Mouse (Mus musculus) limb, embryonic 11.5 days (tissue): Measurements from ENCODE around the gene Mapt. TPM values are rescaled to one million over a fixed set of nuclear protein-coding genes. Genes with fewer than 3 reads are reported as not detected.

Experiments
- ATAC-seq: fragments of 200-750 bp; cut with Nextera tagmentation; 2 replicates; pipeline ENCODE4 v1.8.0; 2017; ENCODE audit warnings: low read depth; ENCODE audit not compliant: insufficient number of reproducible peaks, low FRiP score, low TSS enrichment
- DNase-seq: peaks from one replicate; pipeline ENCODE4 v3.0.0-alpha.2; 2015; ENCODE audit warnings: low spot score
- H3K27ac ChIP-seq: fragments of 300-500 bp; sonication (generic); replicated peaks from 2 replicates; pipeline ENCODE4 v1.5.1; 2014; ENCODE audit warnings: low read depth, mild to moderate bottlenecking, low read length
- H3K27me3 ChIP-seq: fragments of 300-500 bp; sonication (generic); 2 replicates; pipeline ENCODE4 v1.6.1; 2014; ENCODE audit warnings: mild to moderate bottlenecking, low read length, mixed read lengths; ENCODE audit not compliant: control insufficient read depth, insufficient read depth
- H3K36me3 ChIP-seq: fragments of 300-500 bp; sonication (generic); 2 replicates; pipeline ENCODE4 v1.6.1; 2014; ENCODE audit warnings: mild to moderate bottlenecking, low read length, moderate library complexity, mixed read lengths; ENCODE audit not compliant: control insufficient read depth, insufficient read depth
- H3K4me1 ChIP-seq: fragments of 300-500 bp; sonication (generic); 2 replicates; pipeline ENCODE4 v1.6.1; 2014; ENCODE audit warnings: low read length, mixed read lengths; ENCODE audit not compliant: control insufficient read depth, insufficient read depth
- H3K4me2 ChIP-seq: fragments of 300-500 bp; sonication (generic); 2 replicates; pipeline ENCODE4 v1.6.1; 2014; ENCODE audit warnings: low read depth, mild to moderate bottlenecking, moderate library complexity; ENCODE audit not compliant: severe bottlenecking
- H3K4me3 ChIP-seq: fragments of 300-500 bp; sonication (generic); 2 replicates; pipeline ENCODE4 v1.5.1; 2014; ENCODE audit warnings: low read depth, low read length
- H3K9ac ChIP-seq: fragments of 300-500 bp; sonication (generic); 2 replicates; pipeline ENCODE4 v1.6.1; 2014; ENCODE audit warnings: mild to moderate bottlenecking, low read length
- H3K9me3 ChIP-seq: fragments of 300-500 bp; sonication (generic); 2 replicates; pipeline ENCODE4 v1.6.1; 2016; ENCODE audit warnings: low read length; ENCODE audit not compliant: control insufficient read depth
- WGBS: fragments of 180-500 bp; shearing (Covaris S2); extraction: QIAGEN DNeasy Blood & Tissue Kit; methylation state at CpG from one replicate; pipeline ENCODE4 v1.1.7; 2014; 5-methylcytosine and 5-hydroxymethylcytosine counted together
- polyA plus RNA-seq: library from polyadenylated mRNA; unstranded; fragments of >200 nt; fragmentation: Nextera tagmentation; extraction: Ambion mirVana; gene quantifications from 2 replicates; pipeline ENCODE4 v1.2.1, GENCODE M21; 2014

The Mapt gene
- polyA plus RNA-seq: 1.1 and 1.2 TPM in 2 replicates

DNA sequence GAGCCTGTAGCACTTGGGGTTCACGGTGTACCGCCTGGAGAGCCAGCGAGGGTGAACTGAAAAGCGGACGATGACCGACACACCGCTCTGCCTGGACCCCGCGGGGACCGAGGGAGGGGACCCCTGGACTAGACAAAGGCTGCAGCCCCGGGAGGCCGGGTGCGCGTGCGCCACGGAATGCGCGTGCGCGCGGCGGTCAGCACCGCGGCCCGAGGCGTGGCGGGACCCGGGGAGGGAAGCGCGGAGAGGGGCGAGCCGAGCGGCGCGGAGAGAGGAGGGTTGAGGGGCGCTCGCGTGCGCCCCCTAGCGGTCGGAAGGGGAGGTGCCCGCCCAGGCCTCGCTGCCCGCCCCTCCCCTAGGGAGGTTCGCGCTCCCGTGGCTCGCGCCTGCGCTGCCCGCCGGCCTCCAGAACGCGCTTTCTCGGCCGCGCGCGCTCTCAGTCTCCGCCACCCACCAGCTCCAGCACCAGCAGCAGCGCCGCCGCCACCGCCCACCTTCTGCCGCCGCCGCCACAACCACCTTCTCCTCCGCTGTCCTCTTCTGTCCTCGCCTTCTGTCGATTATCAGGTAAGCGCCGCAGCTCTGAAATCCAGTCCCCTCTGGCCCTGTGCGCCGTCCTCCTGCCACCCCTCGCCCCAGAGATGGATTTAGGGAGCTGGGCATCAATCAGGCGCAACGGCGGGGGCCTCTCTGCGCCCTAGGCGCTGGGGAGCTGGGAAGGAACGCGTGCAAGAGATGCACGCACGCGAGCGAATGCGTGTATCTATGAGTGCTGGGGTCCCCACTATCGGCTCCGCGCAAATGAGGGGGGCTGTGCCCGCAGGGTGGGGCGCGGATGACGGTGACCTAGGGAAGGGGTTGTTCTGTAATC lies at the start of gene Mapt:
Gene Mapt (plus strand): TSS at position 350 of the 871 bp plus-strand sequence.
- ATAC-seq: peak; percentile 91

GRCm38 (mm10) chr11:104182141-104182540 lies 49.0 kb upstream of the Mapt start:
- no peaks in the 10 kb centered on the region for H3K9me3 ChIP-seq
- no peak overlapping the region for H3K4me2 ChIP-seq
- WGBS: 83% methylated on average over 3 of the region's 3 CpGs
- no peak overlapping the region for H3K27ac ChIP-seq
- H3K4me1 ChIP-seq: no peaks in the 10 kb centered on the region
- no peaks in the 10 kb centered on the region for H3K36me3 ChIP-seq
- H3K27me3 ChIP-seq: no peaks in the 10 kb centered on the region
- H3K4me3 ChIP-seq: no peak overlapping the region
- ATAC-seq (no peak), DNase-seq (no peak)
- no peak overlapping the region for H3K9ac ChIP-seq

More for the DNA sequence above, at the start of gene Mapt:
- peak within 1 kb of the TSS; percentile 63 for H3K9ac ChIP-seq
- no peak within 1 kb of the TSS; the same call in 1 of the 2 replicates for H3K27ac ChIP-seq
- peak within 1 kb of the TSS; percentile 45 for H3K4me3 ChIP-seq
- H3K4me1 ChIP-seq: peaks cover 8% of the 10 kb centered on the region
- no peaks in the 10 kb centered on the region for H3K36me3 ChIP-seq
- H3K27me3 ChIP-seq: peaks cover 39% of the 10 kb centered on the region
- under 1% methylated on average over 70 of the region's 94 CpGs for WGBS
- H3K4me2 ChIP-seq: peak within 1 kb of the TSS; percentile 78
- no peaks in the 10 kb centered on the region for H3K9me3 ChIP-seq
- DNase-seq: peak; percentile 91

DNA sequence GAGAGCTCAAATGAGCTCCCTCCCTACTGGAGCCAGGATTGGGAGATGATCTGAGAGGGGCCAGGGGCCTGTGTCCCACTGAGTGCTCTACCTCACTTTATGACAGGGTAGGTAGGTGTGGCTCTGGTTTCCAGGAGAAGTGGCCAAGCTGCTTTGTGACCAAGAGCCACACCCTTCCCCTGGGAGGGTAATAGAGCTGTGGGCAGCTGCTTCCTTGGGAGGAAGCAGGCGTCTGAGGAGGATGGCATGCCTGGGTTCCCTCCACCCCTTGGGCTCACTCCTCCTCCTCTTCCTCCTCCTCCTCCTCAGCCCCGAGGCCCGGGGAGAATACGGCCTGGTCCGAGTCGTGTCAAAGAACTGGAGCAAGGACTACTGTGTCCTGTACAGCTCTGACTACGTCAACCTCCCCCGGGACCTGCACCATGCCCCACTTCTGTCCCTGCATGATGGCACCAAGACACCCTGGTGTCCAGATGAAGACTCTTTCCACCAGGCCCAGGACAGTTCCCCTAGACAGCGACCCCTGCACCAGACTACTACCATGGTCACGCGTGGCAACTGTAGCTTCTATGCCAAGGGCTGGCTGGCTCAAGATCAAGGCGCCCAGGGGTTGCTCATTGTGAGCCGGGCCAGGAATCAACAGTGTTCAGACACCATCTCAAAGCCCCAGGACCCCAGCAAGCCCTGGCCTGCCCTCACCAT lies 44.9 kb upstream of the Mapt start, which contains the start of gene Sppl2c:
Gene Sppl2c (plus strand): TSS at position 193 of the 702 bp plus-strand sequence.
- Histone ChIP-seq H3K27me3 (no peaks in the 10 kb centered on the region), H3K27ac (no peak within 1 kb of the TSS), H3K36me3 (no peaks in the 10 kb centered on the region), H3K4me1 (no peaks in the 10 kb centered on the region), H3K4me3 (no peak within 1 kb of the TSS), H3K4me2 (no peak within 1 kb of the TSS), H3K9me3 (no peaks in the 10 kb centered on the region), H3K9ac (no peak within 1 kb of the TSS)
- WGBS: 73% methylated on average over 13 of the region's 13 CpGs
- no peak for DNase-seq
- ATAC-seq: no peak

DNA sequence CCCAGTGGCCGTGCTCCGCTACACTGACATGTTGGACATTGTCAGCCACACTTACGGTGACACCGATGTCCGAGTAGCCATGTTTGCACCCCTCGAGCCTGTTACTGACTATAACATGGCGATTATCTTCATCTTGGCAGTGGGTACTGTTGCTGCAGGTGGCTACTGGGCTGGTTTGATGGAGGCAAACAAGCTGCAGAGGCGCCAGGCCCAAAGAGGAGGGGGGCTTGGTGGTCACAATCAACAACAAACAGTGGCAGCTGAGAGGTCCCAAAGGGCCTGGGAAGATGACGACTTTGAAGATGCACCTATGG lies 44.4 kb upstream of the Mapt start:
- Histone ChIP-seq H3K27me3 (no peaks in the 10 kb centered on the region), H3K9me3 (no peaks in the 10 kb centered on the region), H3K27ac (no peak overlapping the region), H3K4me3 (no peak overlapping the region), H3K4me1 (no peaks in the 10 kb centered on the region), H3K9ac (no peak overlapping the region), H3K4me2 (no peak overlapping the region), H3K36me3 (no peaks in the 10 kb centered on the region)
- WGBS: 91% methylated on average over 9 of the region's 9 CpGs
- no peak for ATAC-seq
- DNase-seq: no peak

DNA sequence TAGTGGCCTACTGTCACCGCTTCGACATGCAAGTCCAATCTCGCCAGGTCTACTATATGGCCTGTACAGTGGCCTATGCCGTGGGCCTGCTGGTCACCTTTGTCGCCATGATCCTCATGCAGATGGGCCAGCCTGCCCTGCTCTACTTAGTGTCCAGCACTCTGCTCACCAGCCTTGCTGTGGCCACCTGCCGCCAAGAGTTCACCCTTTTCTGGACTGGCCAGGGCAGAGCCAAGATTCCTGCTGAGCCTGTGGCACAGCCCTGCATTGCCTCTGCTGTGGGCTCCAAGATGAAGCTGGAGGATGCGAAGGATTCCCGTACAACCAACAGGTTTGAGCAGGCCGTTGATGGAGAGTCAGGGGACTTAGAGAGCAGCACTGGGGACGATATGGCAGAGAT lies 43.4 kb upstream of the Mapt start:
- ATAC-seq: no peak
- Histone ChIP-seq H3K27me3 (no peaks in the 10 kb centered on the region), H3K27ac (no peak overlapping the region), H3K4me3 (no peak overlapping the region), H3K9me3 (no peaks in the 10 kb centered on the region), H3K9ac (no peak overlapping the region), H3K4me1 (no peaks in the 10 kb centered on the region), H3K4me2 (no peak overlapping the region), H3K36me3 (no peaks in the 10 kb centered on the region)
- no peak for DNase-seq
- 93% methylated on average over 10 of the region's 10 CpGs for WGBS

DNA sequence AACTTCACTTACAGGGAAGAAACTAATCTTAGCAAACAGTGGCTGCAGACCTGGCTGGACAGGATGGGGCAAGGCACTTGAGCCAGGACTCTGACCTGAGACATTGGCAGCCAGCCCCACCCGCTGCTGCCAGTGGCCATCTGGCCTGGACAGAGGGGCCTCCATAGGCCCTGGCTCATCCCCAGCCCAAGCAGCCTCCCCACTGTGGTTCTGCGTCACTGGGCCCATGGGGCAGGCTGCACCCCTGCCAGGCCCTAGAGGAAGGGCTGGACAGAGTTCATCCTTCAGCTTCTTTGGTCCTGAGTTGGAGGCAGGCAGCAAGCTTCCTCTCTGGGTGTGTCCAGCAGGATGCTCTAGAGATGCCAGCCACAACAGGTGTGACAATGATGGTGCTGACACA lies 41.2 kb upstream of the Mapt start:
- WGBS: 64% methylated on average over 2 of the region's 2 CpGs
- no peak overlapping the region for H3K4me2 ChIP-seq
- no peak overlapping the region for H3K27ac ChIP-seq
- no peaks in the 10 kb centered on the region for H3K36me3 ChIP-seq
- H3K4me3 ChIP-seq: no peak overlapping the region
- DNase-seq: no peak
- no peaks in the 10 kb centered on the region for H3K27me3 ChIP-seq
- no peak overlapping the region for H3K9ac ChIP-seq
- ATAC-seq: no peak
- no peaks in the 10 kb centered on the region for H3K9me3 ChIP-seq
- H3K4me1 ChIP-seq: no peaks in the 10 kb centered on the region

DNA sequence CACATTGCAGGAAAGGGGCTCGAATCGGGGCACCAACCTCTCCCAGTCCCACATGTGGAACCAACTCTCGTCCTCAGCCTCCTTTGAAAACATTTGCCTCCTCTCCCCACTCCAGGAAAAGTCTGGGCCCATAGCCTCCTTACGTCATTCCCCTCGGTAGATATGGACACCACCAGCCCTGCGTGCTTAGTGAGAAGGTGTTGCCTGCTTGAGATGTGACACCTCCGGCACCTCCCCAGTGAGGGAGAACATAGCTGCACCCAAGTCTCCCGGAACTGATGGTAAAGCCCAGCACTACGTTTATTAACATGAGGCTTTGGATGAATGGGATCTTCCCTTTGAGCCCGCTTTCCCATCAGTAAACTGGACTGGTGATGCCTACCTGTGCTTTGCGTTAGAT lies 35.8 kb upstream of the Mapt start:
- no peaks in the 10 kb centered on the region for H3K36me3 ChIP-seq
- H3K27me3 ChIP-seq: no peaks in the 10 kb centered on the region
- no peaks in the 10 kb centered on the region for H3K4me1 ChIP-seq
- H3K9ac ChIP-seq: no peak overlapping the region
- H3K4me3 ChIP-seq: no peak overlapping the region
- no peaks in the 10 kb centered on the region for H3K9me3 ChIP-seq
- H3K4me2 ChIP-seq: no peak overlapping the region
- DNase-seq: no peak
- ATAC-seq: no peak
- 73% methylated on average over 11 of the region's 11 CpGs for WGBS
- no peak overlapping the region for H3K27ac ChIP-seq

DNA sequence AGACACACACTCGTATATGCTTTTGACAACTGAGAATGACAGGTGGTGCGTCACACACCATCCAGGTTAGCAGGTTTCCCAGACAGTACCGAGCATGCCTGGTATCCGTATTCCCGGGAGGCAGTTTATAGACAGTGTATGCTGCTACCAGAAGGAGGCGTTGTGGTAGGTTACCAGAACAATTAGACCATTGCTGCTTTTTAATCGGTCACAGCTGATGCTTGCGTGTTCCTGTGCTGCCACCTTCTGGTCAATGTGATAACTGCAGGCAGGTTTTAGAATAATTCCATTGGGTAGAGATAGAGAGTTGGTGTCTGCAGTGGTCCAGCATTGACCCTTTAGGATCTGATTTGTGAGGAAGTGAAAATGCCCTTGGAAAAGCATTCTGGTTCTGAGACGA lies 35.4 kb upstream of the Mapt start:
- Histone ChIP-seq H3K4me2 (no peak overlapping the region), H3K36me3 (no peaks in the 10 kb centered on the region), H3K9me3 (no peaks in the 10 kb centered on the region), H3K27me3 (no peaks in the 10 kb centered on the region), H3K27ac (no peak overlapping the region), H3K4me3 (no peak overlapping the region), H3K9ac (no peak overlapping the region), H3K4me1 (no peaks in the 10 kb centered on the region)
- ATAC-seq (peak; percentile 47; the same call in 1 of the 2 replicates), DNase-seq (peak; percentile 91)
- WGBS: 7% methylated on average over 9 of the region's 9 CpGs
